Mouse (Mus musculus) granulocyte monocyte progenitor cell, adult 5-6 weeks (primary cell): Measurements from ENCODE around the gene Galnt9. TPM values are rescaled to one million over a fixed set of nuclear protein-coding genes. Genes with fewer than 3 reads are reported as not detected.
A peak's percentile ranks its signal among the peaks of the same experiment; 100 is the strongest.

Experiments used
- ATAC-seq: replicated peaks from 2 replicates; pipeline ENCODE4 v1.8.0; 2016; ENCODE audit warnings: mild to moderate bottlenecking, moderate TSS enrichment, inconsistent platforms; ENCODE audit not compliant: poor library complexity, severe bottlenecking
- total RNA-seq, 2 experiments: library from RNA; stranded (forward) in 1 of 2; stranded (reverse) in 1 of 2; fragments of 200-712, 200-1000 nt in 1 of 2; fragments of >200 nt in 1 of 2; fragmentation: Nextera tagmentation in 1 of 2; gene quantifications; 2 replicates each; pipeline ENCODE4 v1.2.3; 2014 to 2017

Gene Galnt9
- total RNA-seq, 2 experiments from 2014 or later, result not detected

DNA sequence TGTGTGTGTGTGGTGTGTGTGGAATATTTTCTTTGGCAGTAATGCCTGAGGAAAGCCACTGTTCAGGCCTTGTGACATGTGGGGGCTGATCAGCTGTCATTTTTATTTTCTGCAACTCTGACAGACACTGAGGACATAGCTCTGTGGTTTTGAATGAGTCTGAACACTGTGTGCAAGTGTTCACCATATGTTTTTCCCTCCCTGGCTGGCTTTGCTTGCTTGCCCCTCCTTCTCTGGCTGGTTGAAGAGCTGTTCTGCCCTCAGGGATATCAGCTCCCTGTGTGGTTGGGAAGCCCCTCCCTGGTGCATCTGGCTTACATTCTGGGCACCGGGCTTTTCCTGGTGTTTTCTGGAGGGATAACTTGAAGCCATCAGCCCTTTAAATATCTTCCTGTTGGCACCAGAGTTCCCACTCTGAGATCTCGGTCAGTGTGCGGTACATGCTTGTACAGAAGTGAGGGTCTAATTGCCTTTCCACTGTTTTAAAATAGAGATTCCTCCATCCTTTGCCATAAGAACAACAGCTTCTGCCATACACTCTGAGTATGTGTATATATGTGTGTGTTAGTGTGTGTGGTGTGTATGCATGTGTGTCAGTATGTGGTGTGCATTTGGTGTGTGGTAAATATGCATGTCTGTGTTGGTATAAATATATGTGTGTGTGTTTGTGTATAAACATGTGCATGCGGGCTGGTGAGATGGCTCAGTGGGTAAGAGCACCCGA, 67.4 kb downstream of the Galnt9 start:
- no peak for ATAC-seq

DNA sequence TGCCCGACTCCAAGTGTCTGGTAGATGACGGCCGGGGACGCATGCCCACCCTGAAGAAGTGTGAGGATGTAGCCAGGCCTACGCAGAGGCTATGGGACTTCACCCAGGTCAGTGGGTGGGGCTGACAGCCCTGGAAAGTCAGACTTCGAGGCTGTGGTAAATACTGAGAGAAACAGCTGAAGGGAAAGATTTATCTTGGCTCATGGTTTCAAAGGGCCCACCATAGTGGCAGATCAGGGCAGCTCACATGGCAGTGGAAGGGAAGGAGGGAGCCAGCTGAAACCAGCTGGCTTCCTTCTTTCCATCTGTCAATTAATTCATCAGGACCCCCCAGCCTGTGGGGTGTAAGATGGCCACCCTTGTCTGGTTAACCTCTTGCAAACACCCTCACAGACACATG, 75.1 kb downstream of the Galnt9 start:
- no peak for ATAC-seq

DNA sequence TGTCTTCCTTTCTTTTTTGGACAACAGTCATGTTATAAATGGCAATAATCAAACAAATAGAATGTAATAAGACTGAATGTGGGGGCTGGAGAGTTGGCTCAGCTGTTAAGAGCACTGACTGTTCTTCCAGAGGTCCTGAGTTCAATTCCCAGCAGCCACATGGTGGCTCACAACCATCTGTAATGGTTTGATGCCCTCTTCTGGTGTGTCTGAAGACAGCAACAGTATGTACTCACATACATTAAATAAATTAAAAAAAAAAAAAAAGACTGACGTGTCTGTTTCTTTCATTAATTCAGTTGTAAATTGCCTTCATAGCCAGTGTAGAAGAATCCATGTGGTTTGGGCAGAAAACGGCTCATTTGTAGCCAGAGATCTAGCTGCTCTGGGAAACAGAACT, 80.2 kb downstream of the Galnt9 start:
- ATAC-seq, result no peak

DNA sequence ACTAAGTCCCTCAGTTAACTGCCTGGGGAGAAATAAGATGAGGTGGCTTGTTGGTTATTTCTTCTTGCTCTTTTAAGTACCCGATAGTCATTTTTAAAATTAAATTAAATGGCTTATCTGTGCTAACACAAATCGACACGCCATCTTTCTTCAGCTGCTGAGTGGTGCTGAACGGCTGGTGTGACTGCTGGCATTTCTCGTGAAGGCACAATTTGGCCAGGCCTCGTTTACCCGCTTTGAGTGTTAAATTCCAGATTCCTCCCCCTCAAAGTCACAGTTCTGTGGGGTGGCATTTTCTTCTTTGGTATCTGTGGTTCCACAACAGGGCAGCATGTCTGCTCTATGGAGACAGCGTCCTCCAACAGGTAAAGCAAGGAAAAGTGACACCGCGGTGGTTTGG, 83.2 kb downstream of the Galnt9 start:
- no peak for ATAC-seq

DNA sequence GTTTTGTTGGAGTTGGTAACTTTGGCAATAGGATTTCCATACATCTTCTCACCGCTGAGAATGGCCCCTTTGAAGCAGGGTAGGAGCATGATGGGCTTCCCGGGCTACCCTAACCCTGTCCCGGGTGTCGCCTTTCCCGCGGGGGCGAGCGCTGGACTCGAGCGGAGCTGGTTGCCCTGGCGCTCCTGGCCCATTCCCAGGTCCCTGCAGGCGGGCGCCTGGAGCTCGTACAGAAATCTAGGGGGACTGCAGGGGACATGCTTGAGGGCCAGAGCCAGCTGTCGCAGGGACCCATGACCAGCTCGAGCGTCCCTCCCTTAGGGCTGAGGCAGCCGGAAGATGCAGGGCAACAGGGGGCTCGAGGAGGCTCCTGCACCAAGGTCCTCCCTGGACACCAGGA, 84.0 kb downstream of the Galnt9 start:
- ATAC-seq, result no peak

DNA sequence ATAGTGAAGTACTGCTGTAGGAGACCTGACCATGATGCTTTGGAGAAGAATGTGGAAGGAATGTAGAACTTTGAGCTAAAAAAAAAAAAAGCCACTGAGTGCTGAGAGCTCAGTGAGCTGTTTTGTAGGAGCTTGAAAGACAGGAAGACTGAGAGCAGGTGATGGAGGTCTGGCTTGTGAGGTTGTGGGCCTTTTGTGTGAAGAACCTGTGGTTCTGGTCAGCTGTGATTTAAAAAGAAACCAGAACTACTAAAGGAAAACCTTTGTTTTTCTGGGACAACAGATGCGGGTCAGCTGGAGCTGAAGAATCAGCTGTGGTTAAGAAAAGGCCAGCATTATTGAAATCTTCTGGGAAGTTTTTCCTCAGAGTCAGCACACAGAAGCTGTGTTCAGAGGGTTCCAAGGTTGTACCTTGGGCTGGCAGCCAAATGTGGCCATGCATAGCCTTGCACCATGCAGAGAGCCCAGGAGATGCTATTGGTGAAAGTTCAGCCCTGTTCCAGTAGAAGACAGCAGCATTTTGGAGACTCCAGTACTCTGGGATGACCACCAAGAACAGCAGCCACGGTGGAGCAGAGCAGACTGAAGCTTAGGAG, 85.5 kb downstream of the Galnt9 start:
- ATAC-seq, result no peak

DNA sequence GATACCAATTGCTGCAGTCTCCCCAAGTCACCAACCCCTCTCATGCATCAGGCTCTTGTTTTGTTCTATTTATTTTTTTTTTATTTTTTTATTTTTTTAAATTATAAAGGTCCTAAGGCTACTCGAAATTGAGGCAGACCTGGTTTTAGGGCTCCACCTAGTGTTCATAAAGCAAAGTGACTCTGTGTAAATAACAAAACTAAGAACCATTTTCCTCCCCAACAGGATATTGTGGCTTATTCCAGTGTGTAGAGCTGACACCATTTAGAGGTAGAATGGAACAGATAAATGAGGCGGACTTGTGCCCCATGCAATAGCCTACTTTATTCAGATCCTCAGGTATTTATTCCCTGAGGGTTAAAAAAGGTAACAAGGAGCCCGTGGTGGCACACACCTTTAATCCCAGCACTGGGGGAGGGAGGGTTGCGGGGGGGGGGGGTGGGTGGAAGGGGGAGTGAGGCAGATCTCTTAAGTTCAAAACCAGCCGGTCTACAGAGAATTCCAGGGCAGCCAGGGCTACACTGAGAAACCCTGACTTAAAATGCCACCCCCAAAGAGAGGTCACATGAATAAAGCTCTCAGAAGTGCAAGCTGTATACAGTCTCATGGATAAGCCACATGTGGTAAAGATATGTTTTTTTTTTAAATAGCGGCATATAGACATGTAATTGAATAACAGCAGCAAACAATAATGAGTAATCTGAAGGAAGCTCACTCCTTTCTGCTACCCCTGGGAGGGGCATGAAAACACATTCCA, 92.0 kb downstream of the Galnt9 start:
- ATAC-seq, result peak; percentile 63

DNA sequence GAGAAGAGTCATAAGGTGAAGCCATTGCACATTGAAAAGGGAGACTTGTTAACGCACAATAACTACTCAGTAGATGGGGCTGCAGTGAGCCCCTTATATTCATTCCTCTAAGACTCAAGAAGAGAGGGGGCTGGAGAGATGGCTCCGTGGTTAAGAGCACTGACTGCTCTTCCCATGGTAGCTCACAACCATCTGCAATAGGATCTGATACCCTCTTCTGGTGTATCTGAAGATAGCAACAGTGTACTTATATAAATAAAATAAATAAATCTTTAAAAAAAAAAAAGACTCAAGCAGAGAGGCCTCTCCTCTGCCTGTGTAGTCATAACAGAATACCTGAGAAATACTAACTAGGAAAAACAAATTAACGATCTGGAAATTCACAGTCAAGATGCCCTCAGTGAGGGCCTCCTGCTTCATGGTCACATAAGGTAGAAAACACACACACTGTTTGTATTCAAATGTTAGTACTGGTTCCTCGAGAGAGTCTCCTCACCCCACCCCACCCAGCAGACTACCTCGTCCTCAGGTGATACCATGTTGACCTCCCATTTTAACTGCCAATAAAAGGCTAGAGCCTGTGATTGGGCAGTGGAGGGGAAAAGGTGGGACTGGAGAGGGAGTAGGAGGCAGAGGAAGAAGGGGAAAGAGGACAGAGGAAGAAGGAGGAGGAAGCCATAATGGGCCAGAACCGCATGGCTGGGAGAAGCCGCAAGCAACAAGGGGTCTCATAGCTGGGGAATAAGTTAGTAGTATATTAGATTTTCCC, 94.3 kb downstream of the Galnt9 start:
- ATAC-seq, result no peak

DNA sequence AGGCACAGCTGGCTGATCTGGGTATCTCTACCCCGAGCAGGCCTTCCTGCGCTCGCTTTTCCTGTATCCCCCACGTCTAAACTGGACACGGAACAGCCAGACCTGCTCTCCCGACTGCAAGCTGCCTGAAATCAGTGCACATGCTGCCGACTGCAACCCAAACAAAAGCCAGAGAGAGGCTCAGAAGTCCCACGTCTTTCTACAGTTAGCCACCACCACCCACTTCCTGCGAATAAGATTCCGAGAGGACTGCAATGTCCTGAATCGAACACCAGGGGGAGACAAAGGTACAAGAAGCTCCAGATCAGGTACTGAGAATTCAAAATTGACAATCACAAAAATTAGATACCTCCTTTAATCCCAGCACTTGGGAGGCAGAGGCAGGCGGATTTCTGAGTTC, 95.3 kb downstream of the Galnt9 start:
- ATAC-seq, result peak; percentile 91

DNA sequence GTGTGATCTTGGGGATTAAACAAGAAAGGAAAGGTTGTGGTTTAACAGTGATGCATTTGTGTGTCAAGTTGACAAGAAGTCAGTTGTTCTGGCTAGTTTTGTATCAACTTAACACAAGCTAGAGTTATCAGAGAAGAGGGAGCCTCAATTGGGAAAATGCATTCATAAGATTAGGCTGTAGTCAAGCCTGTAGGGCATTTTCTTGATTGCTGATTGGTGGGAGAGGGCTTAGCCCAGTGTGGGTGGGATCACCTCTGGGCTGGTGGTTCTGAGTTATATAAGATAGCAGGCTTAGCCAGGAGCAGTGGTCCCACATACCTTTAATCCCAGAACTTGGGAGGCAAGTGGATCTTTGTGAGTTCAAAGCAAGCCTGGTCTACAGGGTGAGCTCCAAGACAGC, 102.2 kb downstream of the Galnt9 start:
- no peak for ATAC-seq

DNA sequence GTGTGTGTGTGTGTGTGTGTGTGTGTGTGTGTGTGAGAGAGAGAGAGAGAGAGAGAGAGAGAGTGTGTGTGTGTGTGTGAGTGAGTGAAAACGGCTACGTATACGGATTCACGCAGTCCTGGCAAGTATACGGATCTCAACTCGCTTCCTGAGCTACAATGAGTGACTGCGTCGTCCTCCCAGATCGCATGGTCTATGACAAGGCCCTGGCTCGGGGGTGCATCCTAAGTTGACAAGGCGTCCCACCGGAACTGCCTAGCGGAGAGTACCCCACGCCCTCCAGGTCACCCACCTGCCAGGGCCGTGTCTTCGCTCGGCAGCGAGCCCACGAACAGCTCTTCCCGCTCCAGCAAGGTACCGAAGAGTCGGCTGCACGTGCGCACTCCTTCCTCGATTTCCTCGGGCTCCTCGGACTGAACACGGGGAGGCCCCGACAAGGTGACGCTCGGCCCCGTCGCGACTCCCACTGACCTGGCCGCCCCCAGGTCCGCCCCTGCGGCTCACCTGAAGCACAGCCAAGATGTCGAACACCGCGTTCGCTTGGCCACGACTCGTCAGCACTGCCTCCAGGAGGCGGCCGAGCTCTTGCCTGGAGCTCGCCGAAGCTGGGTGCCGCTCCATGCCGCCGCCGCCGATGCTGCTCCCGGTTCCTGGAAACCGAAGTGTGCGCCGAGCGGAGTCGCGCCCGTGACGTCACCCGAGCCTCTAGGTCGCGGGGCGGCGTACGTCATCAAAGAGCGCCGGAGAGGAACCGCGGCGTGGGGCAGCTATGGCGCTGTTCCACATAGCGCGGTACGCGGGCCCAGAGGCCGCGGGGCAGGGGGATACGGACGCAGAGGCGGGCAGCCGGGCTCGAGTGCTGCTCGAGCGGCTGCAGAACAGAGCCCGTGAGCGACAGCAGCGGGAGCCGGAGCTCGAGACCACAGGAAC, 108.8 kb downstream of the Galnt9 start, which contains the start of the genes Noc4l and Ddx51:
Gene Noc4l (minus strand): TSS at position 699 of the 930 bp plus-strand sequence.
Gene Ddx51 (plus strand): TSS at position 733 of the 930 bp plus-strand sequence.
- ATAC-seq, result peak; percentile 85

DNA sequence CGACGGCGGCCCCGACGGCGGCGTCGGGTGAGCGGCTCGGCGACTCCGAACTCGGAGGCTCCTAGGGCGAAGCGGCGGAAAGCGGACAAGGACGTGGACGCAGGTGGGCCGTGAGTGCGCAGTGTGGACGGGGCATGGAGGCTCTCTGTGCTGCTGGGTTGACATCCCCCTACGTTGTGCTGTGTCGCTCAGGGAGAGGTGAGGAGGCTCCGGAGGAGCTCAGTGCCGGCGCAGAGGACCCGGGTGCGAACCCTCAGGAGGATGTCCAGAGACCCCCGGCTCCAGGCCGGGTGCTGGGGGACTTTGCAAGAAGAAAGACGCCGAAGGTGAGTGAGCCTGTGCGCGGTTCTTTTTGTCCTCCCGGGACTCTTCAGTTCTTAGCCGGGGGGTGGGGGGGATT, 109.5 kb downstream of the Galnt9 start:
- ATAC-seq, result no peak

DNA sequence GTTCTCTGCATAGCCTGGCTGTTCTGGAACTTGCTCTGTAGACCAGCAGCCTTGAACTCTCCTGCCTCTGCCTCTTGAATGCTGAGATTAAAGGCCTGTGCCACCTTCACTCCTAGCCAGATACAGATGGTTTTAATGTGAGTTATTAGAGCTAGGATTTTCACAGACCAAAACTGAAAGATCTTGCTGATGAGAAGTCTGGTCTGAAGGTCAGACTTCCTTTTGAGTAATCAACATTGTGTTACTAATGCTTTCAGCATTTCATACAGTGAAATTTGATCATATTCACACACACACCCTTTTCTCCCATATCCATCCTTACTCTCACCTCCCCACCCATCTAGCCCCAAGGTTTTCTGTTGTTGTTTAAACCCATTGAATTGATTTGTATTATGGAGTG, 115.5 kb downstream of the Galnt9 start:
- ATAC-seq, result no peak

DNA sequence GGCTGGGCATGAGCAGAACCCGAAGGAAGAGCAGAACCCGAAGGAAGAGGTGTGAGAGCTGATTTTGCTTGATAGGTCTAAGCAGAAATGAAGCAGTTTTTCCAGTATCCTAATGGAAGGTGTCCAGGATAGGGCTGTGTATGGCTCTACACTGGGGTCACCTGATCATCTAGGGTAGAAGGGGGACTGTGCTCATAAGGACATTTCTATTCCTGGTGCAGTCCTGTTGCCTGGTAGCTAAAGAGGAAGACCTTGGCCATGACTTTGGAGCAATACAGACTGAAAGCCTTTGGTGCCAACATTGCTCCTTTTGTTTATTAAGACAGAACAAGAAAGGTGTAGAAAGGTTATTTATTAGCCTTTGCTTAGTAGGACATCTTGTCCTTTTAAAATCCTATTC, 119.9 kb downstream of the Galnt9 start:
- no peak for ATAC-seq

DNA sequence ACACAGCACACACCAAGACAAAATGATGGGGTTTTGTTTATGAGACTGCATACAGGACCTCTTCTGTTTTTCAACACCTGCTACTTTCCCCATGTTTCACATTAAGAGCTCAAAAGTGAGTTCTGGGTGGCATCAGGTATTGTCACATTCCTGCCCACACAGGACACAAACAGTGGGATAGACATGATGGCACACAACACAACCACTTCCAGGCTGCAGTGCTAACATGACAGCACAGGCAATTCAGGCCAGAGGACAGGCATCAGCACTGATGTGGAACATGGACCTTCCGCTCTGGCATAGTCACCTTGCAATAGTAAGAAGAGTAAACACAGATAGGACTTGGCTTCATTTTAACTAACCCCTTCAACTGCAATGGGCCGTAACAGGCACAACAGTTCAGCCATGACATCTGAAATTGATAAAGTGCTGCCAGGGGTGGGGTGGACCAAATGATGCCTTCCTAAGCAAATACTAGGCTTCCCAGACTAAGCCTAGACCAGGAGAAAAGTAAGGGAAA, 120.7 kb downstream of the Galnt9 start:
- ATAC-seq, result no peak

DNA sequence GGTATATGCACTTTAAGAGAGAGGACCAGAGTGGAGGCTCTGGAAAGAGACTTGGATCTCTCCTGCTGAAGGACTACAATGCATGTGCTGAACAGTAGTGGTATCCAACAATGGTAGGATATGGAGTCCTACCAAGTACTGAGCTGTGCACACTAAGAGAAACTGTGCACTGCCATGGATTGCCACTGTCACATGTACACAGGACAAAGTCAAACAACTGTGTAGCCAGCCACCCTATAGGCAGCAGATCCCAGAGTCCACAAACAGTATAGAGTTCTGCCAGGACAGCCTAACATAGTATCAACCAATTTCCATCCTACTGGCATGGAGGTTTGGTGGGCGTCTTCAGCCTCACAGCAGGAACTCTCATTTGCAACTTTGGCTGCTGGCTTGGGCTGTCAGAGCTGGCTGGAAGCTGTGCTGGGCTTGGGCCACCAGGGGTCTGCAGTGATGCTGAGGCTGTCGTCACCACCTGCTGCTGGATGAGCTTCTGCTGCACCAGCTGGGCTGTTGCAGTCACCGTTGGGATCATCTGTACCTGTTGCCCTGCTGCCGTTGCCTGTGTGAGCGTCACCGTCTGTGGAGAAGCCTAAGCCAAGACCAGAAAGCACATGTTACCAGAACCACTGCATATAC, 121.4 kb downstream of the Galnt9 start:
- ATAC-seq, result no peak
